Mouse (Mus musculus) kidney, adult 2 months (tissue): Measurements from ENCODE around the gene Cbr4. TPM values are rescaled to one million over a fixed set of nuclear protein-coding genes. Genes with fewer than 3 reads are reported as not detected.

Experiments
- DNase-seq: peaks from one replicate; pipeline ENCODE4 v3.0.0; 2021
- H3K27ac ChIP-seq: fragments of 200-500 bp; 2 replicates; pipeline ENCODE4 v1.5.1; 2012; ENCODE audit warnings: low read depth, low read length, control low read depth, inconsistent platforms; ENCODE audit not compliant: insufficient read depth
- H3K27me3 ChIP-seq: fragments of 200-500 bp; replicated peaks from 2 replicates; pipeline ENCODE4 v1.6.1; 2012; ENCODE audit warnings: mild to moderate bottlenecking, moderate library complexity, low read length, inconsistent platforms; ENCODE audit not compliant: control insufficient read depth, insufficient read depth
- H3K36me3 ChIP-seq: fragments of 200-500 bp; 2 replicates; pipeline ENCODE4 v1.6.1; 2012; ENCODE audit warnings: mild to moderate bottlenecking, moderate library complexity, low read length, inconsistent platforms; ENCODE audit not compliant: control insufficient read depth, insufficient read depth
- H3K4me1 ChIP-seq: fragments of 200-500 bp; 2 replicates; pipeline ENCODE4 v1.6.1; 2011; ENCODE audit warnings: low read length; ENCODE audit not compliant: control insufficient read depth, insufficient read depth
- H3K4me3 ChIP-seq: fragments of 200-500 bp; 2 replicates; pipeline ENCODE4 v1.5.1; 2011; ENCODE audit warnings: mild to moderate bottlenecking, low read depth, low read length, control low read depth; ENCODE audit not compliant: insufficient read depth
- CTCF ChIP-seq: fragments of 200-500 bp; conservative IDR thresholded peaks from 2 replicates; pipeline ENCODE4 v1.5.1; 2011; ENCODE audit warnings: low read depth, mild to moderate bottlenecking, control low read depth, low read length, moderate library complexity, mixed read lengths; ENCODE audit not compliant: insufficient read depth, insufficient read length
- POLR2A ChIP-seq: fragments of 200-500 bp; IDR thresholded peaks from one replicate; pipeline ENCODE4 v1.6.1; 2011; ENCODE audit warnings: low read depth, low read length, control low read depth
- WGBS: fragments of 180-500 bp; shearing (Covaris S2); methylation state at CpG from one replicate; pipeline ENCODE4 v1.1.7; 2018; 5-methylcytosine and 5-hydroxymethylcytosine counted together
- polyA plus RNA-seq: library from polyadenylated mRNA; depleted of rRNA; stranded (reverse); fragments of >200 nt; gene quantifications from 2 replicates; pipeline ENCODE4 v1.2.3, GENCODE M21; 2012

Cbr4 gene
- polyA plus RNA-seq, 1 experiment = 18.1 TPM

DNA sequence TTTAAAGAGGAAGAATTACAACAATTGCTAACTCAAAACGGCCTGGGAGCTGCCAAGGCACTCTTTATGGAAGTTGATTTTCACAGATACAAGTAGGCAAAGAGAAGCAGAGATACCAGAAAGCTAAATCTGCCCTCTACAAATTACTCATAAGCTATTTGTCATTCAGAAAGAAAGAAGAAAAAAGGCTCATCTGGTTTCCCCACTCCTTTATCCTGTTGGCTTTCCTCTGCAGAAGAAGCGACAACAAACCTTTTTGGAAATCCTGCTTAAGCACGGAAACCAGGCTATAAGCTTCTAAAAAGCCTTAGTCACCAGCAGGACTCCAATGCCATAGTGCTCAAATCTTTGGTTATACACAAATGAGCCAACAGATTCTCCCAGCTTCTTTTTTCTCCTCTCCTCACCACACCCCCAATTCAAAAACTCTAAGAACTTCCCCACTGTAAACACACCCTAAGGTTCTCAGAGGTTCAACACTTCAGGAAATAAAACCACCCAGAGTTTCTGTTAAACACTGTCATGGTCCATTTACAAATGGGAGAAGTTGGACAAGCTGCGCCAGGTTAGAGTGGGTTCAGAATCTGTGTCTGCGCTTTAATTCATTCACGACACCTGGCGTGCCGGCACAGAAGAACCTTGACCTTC lies 65.3 kb downstream of the Cbr4 start:
- no peak for DNase-seq
- H3K4me1 ChIP-seq = peaks cover 19% of the 10 kb centered on the region; the same call in 1 of the 2 replicates
- no peak overlapping the region for H3K27ac ChIP-seq
- no peak overlapping the region for H3K4me3 ChIP-seq
- H3K36me3 ChIP-seq = peaks cover 8% of the 10 kb centered on the region
- no peaks in the 10 kb centered on the region for H3K27me3 ChIP-seq
- 77% methylated on average over 8 of the region's 8 CpGs for WGBS
- TF ChIP-seq CTCF (no peak), POLR2A (no peak)

DNA sequence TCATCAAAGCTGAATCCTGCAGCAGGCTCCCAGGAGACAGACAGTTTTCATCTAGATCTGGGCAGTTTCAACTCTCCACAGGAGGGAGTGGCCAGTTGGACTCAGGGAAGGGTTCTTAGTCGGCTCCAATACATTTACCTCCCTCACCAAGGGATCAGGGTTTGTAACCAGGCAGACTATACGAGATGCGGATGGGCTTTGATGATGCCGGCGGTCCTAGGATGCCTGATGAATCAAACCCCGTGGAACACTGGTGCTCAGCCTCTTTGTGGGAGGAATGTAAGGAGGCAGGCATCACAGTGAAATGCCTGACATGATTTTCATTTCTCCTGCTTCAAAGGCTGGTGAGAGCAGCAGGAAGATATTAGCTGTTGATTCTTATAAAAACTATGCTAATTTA lies 67.8 kb downstream of the Cbr4 start:
- Histone ChIP-seq H3K27ac (no peak overlapping the region), H3K4me3 (no peak overlapping the region), H3K4me1 (peaks cover 31% of the 10 kb centered on the region), H3K36me3 (no peaks in the 10 kb centered on the region), H3K27me3 (no peaks in the 10 kb centered on the region)
- no peak for TF ChIP-seq CTCF
- WGBS = 73% methylated on average over 6 of the region's 6 CpGs
- no peak for DNase-seq

DNA sequence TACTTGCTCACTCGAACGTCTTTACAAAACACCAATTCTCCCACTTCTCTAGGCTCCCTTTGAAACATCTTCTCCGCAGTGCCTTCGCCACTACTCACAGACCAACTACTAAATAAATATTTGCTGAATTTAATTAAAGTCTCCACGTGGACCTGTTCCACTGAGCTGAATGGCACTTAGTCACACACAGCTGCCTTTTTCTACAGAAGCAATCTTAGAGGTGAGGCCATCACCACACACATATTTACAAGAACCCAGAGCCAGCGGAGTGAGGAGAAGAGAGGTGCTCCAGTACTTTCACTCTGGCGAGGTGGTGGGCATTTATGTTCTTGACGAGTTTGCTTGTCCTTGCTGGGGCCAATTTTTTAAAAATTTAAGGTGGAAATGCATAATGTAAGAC lies 68.7 kb downstream of the Cbr4 start:
- no peak for TF ChIP-seq POLR2A
- no peak for TF ChIP-seq CTCF
- Histone ChIP-seq H3K4me1 (peaks cover 32% of the 10 kb centered on the region), H3K36me3 (no peaks in the 10 kb centered on the region), H3K27ac (no peak overlapping the region), H3K27me3 (no peaks in the 10 kb centered on the region), H3K4me3 (no peak overlapping the region)
- no peak for DNase-seq
- 34% methylated on average over 8 of the region's 8 CpGs for WGBS
